Mouse (Mus musculus): ENCODE measurements around the gene Nucks1. TPM values are rescaled to one million over a fixed set of nuclear protein-coding genes. Genes with fewer than 3 reads are reported as not detected.
"Not testable (repeated sequence)": the region's sequence is repeated elsewhere in the genome, so short reads cannot be mapped to it uniquely, and the experiment has no call there.

Nucks1 gene
- polyA plus RNA-seq, 1 experiment from 2014 or later = 45.1 TPM

DNA sequence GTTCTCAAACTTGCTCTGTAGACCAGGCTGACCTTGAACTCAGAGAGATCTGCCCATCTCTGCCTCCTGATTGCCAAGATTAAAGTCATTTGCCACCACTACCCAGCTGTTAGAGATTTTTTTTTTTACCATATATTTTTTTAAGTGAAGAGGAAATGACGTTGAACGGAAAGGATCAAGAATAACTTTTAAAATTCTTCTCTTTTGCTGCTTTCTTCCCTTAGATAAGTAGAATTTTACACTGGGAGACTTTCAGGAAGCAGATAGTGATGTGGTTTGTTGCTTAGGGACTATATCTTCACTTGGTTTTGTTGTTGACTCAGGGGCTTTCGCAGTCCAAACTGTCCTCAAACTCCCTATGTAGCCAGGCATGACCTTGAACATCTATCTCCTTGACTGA, 1.9 kb upstream of the Nucks1 start:
- ATAC-seq (ENCODE audit: low read depth) (no peak), DNase-seq (ENCODE audit: low spot score) (no peak)
- no peak overlapping the region for H3K27ac ChIP-seq (replicated peaks; ENCODE audit: low read depth, low read length)
- no peak overlapping the region for H3K9ac ChIP-seq (ENCODE audit: low read depth, low read length)
- peaks cover 3% of the 10 kb centered on the region; the same call in 1 of the 2 replicates for H3K36me3 ChIP-seq (ENCODE audit: control insufficient read depth, insufficient read depth, low read length)
- no peak overlapping the region for H3K4me3 ChIP-seq (ENCODE audit: low read depth, low read length)
- H3K27me3 ChIP-seq (replicated peaks; ENCODE audit: control insufficient read depth, insufficient read depth, low read length) = peaks cover 12% of the 10 kb centered on the region; the same call in 1 of the 2 replicates
- peaks cover 9% of the 10 kb centered on the region for H3K4me1 ChIP-seq (ENCODE audit: control insufficient read depth, insufficient read depth, low read length)
- 91% methylated on average over 3 of the region's 3 CpGs for WGBS
- no peak overlapping the region for H3K4me2 ChIP-seq (ENCODE audit: low read depth, low read length)
- no peaks in the 10 kb centered on the region for H3K9me3 ChIP-seq (ENCODE audit: control insufficient read depth, low read length)

DNA sequence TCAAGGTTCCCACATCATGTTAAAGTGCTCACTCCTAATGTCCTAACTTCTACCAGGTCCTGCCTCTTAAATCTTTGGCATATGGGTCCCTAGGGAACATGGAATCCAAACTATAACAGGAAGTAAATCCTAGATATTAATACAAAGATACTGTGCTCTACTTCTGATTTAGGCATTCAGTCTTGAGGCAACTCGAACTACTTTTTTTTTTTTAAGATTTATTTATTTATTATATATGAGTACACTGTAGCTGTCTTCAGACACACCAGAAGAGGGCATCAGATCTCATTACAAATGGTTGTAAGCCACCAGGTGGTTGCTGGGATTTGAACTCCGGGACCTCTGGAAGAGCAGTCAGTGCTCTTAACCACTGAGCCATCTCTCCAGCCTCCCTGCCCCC, 1.1 kb upstream of the Nucks1 start:
- not testable (repeated sequence) for H3K9me3 ChIP-seq (ENCODE audit: control insufficient read depth, low read length); H3K4me1 ChIP-seq (ENCODE audit: control insufficient read depth, insufficient read depth, low read length); H3K4me2 ChIP-seq (ENCODE audit: low read depth, low read length); H3K36me3 ChIP-seq (ENCODE audit: control insufficient read depth, insufficient read depth, low read length); H3K27ac ChIP-seq (replicated peaks; ENCODE audit: low read depth, low read length); ATAC-seq (ENCODE audit: low read depth); DNase-seq (ENCODE audit: low spot score); H3K4me3 ChIP-seq (ENCODE audit: low read depth, low read length); H3K9ac ChIP-seq (ENCODE audit: low read depth, low read length)
- H3K27me3 ChIP-seq (replicated peaks; ENCODE audit: control insufficient read depth, insufficient read depth, low read length) = peaks cover 12% of the 10 kb centered on the region; the same call in 1 of the 2 replicates
- WGBS = 99% methylated on average over 2 of the region's 2 CpGs

DNA sequence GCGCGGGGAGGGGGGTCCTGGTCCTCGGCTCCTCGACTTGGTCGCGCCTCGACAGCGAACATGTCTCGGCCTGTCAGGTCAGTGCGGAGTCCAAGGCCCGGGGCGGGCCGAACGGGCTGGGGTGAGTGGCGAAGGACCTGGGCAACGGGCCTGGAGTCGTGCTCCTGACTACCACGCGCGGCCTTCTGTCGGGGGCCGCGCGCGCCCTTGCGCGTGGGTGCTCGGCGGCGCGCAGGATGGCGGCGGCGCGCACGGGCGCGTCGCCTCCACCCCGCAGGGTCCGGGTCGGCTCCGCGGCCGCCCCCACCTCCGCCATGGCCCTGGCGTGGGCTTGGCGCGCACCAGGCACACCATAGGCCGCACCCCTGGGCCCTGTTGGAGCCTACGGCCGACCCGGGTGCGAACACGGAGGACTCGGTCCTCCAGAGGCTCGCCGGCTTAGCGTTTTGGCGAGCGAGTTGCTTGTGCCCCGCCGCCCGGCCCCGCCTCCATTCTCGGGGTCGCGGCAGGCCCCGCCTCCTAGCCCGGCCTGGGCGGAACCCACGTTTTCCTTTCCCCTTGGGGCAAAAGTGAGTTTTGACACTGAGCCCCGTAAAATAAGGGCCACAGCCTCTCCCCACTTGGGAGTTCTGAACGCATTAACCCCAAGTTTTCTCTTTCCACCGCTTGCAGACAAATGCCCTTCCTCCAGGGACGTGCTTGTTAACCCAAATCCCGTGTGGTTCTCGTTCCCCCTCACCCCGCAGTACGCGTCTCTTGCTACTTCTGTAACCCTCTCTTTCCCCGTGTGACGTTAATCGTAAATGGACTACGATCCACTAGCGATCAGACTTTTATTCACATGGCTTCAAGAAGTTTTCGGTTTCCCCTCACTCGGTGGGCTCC, 582 bp downstream of the Nucks1 start:
- peaks cover 12% of the 10 kb centered on the region; the same call in 1 of the 2 replicates for H3K27me3 ChIP-seq (replicated peaks; ENCODE audit: control insufficient read depth, insufficient read depth, low read length)
- H3K9me3 ChIP-seq (ENCODE audit: control insufficient read depth, low read length) = no peaks in the 10 kb centered on the region
- H3K27ac ChIP-seq (replicated peaks; ENCODE audit: low read depth, low read length) = peak overlapping the region; percentile 99
- ATAC-seq (ENCODE audit: low read depth) (peak; percentile 81), DNase-seq (ENCODE audit: low spot score) (peak; percentile 87)
- peak overlapping the region; percentile 60 for H3K4me2 ChIP-seq (ENCODE audit: low read depth, low read length)
- H3K36me3 ChIP-seq (ENCODE audit: control insufficient read depth, insufficient read depth, low read length) = peaks cover 19% of the 10 kb centered on the region; the same call in 1 of the 2 replicates
- 1% methylated on average over 37 of the region's 88 CpGs for WGBS
- peak overlapping the region; percentile 95 for H3K4me3 ChIP-seq (ENCODE audit: low read depth, low read length)
- peaks cover 9% of the 10 kb centered on the region for H3K4me1 ChIP-seq (ENCODE audit: control insufficient read depth, insufficient read depth, low read length)
- peak overlapping the region; percentile 98 for H3K9ac ChIP-seq (ENCODE audit: low read depth, low read length)

DNA sequence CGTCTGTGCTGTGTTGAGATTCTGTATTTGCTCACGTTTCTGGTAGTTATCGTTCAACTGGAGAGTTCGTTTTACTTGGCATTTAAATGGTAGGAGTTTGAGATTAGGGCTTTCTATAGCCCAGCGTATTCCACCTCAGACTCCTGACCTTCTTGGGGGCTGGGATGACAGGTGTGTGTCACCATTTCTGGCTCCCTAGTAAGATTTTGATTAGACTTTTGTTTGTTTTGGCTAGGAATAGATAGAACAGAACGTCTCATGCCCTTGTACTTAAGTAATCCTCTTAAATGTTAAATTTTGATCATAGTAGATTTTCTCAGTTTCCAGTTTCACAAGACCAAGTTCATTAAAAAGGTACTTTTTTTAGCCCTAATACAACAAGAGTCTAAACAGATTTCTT, 7.3 kb downstream of the Nucks1 start:
- H3K36me3 ChIP-seq (ENCODE audit: control insufficient read depth, insufficient read depth, low read length) = peaks cover 61% of the 10 kb centered on the region
- no peak for ATAC-seq (ENCODE audit: low read depth)
- H3K9me3 ChIP-seq (ENCODE audit: control insufficient read depth, low read length) = no peaks in the 10 kb centered on the region

DNA sequence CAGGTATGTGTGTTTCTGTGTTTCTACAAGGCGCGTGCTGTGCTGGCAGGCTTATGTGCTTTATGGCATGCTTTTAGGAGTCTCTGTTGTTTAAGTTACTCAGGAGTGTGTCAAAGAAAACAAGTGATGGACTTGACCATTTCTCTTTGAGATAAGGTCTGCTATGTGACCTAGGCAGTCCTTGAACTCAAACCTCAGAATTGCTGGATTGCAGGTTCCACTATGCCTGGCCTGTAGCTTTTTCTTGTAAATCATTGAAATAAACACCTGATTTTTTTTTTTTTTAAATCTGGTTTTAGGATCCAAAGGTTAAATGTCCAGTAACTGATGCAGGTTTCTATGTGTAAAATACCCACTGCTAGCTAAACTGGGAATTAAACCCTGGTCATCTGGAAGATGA, 8.7 kb downstream of the Nucks1 start:
- 95% methylated on average over 2 of the region's 2 CpGs for WGBS
- no peak for ATAC-seq (ENCODE audit: low read depth)
- Histone ChIP-seq H3K4me1 (ENCODE audit: control insufficient read depth, insufficient read depth, low read length) (no peaks in the 10 kb centered on the region), H3K4me2 (ENCODE audit: low read depth, low read length) (no peak overlapping the region), H3K9ac (ENCODE audit: low read depth, low read length) (no peak overlapping the region), H3K27me3 (replicated peaks; ENCODE audit: control insufficient read depth, insufficient read depth, low read length) (no peaks in the 10 kb centered on the region), H3K27ac (replicated peaks; ENCODE audit: low read depth, low read length) (no peak overlapping the region), H3K36me3 (ENCODE audit: control insufficient read depth, insufficient read depth, low read length) (peaks cover 71% of the 10 kb centered on the region), H3K4me3 (ENCODE audit: low read depth, low read length) (no peak overlapping the region), H3K9me3 (ENCODE audit: control insufficient read depth, low read length) (no peaks in the 10 kb centered on the region)
- DNase-seq (ENCODE audit: low spot score) = no peak

More for the DNA sequence above, 7.3 kb downstream of the Nucks1 start:
- Histone ChIP-seq H3K4me2 (ENCODE audit: low read depth, low read length) (no peak overlapping the region), H3K27ac (replicated peaks; ENCODE audit: low read depth, low read length) (no peak overlapping the region), H3K9ac (ENCODE audit: low read depth, low read length) (no peak overlapping the region), H3K4me3 (ENCODE audit: low read depth, low read length) (no peak overlapping the region), H3K4me1 (ENCODE audit: control insufficient read depth, insufficient read depth, low read length) (no peaks in the 10 kb centered on the region), H3K27me3 (replicated peaks; ENCODE audit: control insufficient read depth, insufficient read depth, low read length) (no peaks in the 10 kb centered on the region)
- DNase-seq (ENCODE audit: low spot score) = no peak
- WGBS = 69% methylated on average over 6 of the region's 6 CpGs

DNA sequence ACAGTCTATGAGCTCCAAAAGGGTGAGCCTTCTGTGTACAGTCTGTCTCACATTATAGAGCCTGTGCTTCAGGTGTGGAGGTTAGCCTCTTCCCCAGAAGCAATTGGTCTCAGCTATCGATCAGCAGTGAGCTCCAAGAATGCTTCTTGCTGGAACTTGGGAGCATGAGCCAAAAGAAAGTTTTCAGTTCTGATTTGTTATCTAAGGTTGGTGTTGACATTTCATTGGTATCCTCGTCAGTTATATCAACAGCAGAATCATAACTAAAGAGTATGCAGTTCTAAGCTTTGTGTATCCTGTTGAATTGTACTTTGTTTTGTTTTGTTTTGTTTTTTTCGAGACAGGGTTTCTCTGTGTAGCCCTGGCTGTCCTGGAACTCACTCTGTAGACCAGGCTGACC, 11.8 kb downstream of the Nucks1 start:
- H3K27me3 ChIP-seq (replicated peaks; ENCODE audit: control insufficient read depth, insufficient read depth, low read length) = no peaks in the 10 kb centered on the region

DNA sequence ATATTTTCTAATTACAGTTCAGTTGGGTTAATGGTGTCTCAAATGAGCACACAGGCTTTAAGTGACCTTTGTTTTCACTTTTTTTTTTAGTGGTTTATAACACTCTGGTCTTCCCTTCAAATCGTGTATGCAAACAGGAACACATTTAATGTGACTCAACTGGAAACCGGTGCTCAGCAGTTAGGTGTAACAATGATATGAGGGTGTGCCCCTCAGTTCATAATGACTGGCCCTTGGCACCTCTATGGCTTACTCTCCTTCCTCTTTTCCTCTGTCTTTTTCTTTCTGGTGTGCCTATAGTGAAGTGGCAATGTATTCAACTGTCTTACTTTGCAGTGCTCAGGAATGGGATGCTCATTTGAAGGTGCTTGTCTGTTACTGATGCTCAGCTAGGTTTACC, 23.1 kb downstream of the Nucks1 start:
- Histone ChIP-seq H3K9me3 (ENCODE audit: control insufficient read depth, low read length) (no peaks in the 10 kb centered on the region), H3K9ac (ENCODE audit: low read depth, low read length) (no peak overlapping the region), H3K4me3 (ENCODE audit: low read depth, low read length) (no peak overlapping the region), H3K27me3 (replicated peaks; ENCODE audit: control insufficient read depth, insufficient read depth, low read length) (no peaks in the 10 kb centered on the region), H3K4me2 (ENCODE audit: low read depth, low read length) (no peak overlapping the region), H3K27ac (replicated peaks; ENCODE audit: low read depth, low read length) (no peak overlapping the region), H3K4me1 (ENCODE audit: control insufficient read depth, insufficient read depth, low read length) (no peaks in the 10 kb centered on the region), H3K36me3 (ENCODE audit: control insufficient read depth, insufficient read depth, low read length) (peaks cover 73% of the 10 kb centered on the region)
- ATAC-seq (ENCODE audit: low read depth) (no peak), DNase-seq (ENCODE audit: low spot score) (no peak)
- 92% methylated on average over 2 of the region's 2 CpGs for WGBS

More for the DNA sequence above, 11.8 kb downstream of the Nucks1 start:
- H3K9me3 ChIP-seq (ENCODE audit: control insufficient read depth, low read length) = no peaks in the 10 kb centered on the region
- 98% methylated on average over 3 of the region's 3 CpGs for WGBS
- ATAC-seq (ENCODE audit: low read depth) (no peak), DNase-seq (ENCODE audit: low spot score) (no peak)
- no peaks in the 10 kb centered on the region for H3K4me1 ChIP-seq (ENCODE audit: control insufficient read depth, insufficient read depth, low read length)
- peaks cover 82% of the 10 kb centered on the region for H3K36me3 ChIP-seq (ENCODE audit: control insufficient read depth, insufficient read depth, low read length)
- no peak overlapping the region for H3K9ac ChIP-seq (ENCODE audit: low read depth, low read length)
- H3K27ac ChIP-seq (replicated peaks; ENCODE audit: low read depth, low read length) = no peak overlapping the region
- H3K4me3 ChIP-seq (ENCODE audit: low read depth, low read length) = no peak overlapping the region
- no peak overlapping the region for H3K4me2 ChIP-seq (ENCODE audit: low read depth, low read length)

DNA sequence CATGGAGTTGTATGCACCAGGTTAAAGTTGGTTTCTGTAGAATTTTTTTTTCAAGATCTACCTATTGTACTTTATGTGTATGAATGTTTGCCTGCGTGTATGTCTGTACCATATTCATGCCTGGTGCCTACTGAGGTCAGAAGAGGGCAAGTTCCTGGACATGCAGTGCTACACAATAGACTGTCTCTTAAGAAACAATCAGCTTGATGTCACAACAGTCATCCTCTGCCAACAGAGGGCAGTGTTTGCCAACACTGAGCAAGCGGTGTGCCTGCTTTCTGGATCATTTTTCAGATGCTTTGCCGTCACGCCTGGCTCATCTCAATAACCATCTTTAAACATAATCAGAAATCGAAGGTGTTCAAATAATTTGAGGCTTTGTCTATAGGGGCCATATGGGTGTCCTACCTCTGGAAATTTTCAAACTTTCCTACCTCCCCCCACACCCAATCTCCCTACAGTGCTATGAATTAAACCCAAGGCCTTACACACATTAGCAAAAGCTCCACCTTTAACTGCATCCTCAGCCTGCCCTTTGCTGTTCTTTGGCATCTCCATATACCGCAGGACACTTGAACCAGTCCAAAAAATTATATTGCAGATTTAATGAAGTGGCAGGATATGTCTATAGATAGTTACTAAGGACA, 27.4 kb downstream of the Nucks1 start:
- H3K4me1 ChIP-seq (ENCODE audit: control insufficient read depth, insufficient read depth, low read length) = peaks cover 3% of the 10 kb centered on the region; the same call in 1 of the 2 replicates
- H3K4me3 ChIP-seq (ENCODE audit: low read depth, low read length) = no peak overlapping the region
- ATAC-seq (ENCODE audit: low read depth) (peak; percentile 41; the same call in 1 of the 2 replicates), DNase-seq (ENCODE audit: low spot score) (peak; percentile 66)
- H3K9me3 ChIP-seq (ENCODE audit: control insufficient read depth, low read length) = no peaks in the 10 kb centered on the region
- no peak overlapping the region for H3K9ac ChIP-seq (ENCODE audit: low read depth, low read length)
- H3K4me2 ChIP-seq (ENCODE audit: low read depth, low read length) = no peak overlapping the region
- H3K36me3 ChIP-seq (ENCODE audit: control insufficient read depth, insufficient read depth, low read length) = peaks cover 35% of the 10 kb centered on the region
- no peaks in the 10 kb centered on the region for H3K27me3 ChIP-seq (replicated peaks; ENCODE audit: control insufficient read depth, insufficient read depth, low read length)
- WGBS = 45% methylated on average over 6 of the region's 6 CpGs
- H3K27ac ChIP-seq (replicated peaks; ENCODE audit: low read depth, low read length) = no peak overlapping the region
